Mouse (Mus musculus): ENCODE data around the gene Cxcl1. TPM values are rescaled to one million over a fixed set of nuclear protein-coding genes. Genes with fewer than 3 reads are reported as not detected.
A peak's percentile ranks its signal among the peaks of the same experiment; 100 is the strongest.

Gene Cxcl1
- total RNA-seq, 4 experiments from 2014 or later: 0.41 to 1.2 TPM; not detected in 2

DNA sequence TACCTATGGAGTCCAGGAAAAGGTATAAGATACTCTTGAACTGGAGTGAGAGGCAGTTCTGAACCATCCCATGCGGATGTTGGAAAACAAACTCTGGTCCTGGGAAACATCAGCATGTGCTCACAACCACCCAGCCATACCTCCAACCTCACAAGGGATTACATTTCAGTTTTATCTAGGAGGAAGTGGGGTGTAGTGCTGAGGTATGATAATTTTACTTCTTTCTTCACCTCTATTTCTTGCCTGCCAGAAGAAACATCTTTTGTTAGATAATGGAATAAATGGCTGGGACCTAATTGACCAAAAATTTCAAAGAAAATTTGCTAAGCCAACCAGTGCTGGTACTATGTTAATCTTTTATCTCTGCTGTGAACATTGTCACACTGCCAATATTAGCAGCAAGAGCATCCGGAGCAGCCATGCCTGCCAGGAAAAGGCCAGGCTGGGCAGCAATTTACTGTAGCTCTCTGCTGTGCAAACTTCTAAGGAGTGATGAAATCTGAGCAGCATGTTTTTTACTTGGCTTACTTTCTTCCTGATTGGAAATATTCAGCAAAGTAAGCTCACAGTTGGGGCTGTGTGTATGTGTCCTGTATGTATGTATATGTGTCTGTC, 6.3 kb upstream of the Cxcl1 start:
- DNase-seq (ENCODE audit: low spot score in 2 of 2): no peak

DNA sequence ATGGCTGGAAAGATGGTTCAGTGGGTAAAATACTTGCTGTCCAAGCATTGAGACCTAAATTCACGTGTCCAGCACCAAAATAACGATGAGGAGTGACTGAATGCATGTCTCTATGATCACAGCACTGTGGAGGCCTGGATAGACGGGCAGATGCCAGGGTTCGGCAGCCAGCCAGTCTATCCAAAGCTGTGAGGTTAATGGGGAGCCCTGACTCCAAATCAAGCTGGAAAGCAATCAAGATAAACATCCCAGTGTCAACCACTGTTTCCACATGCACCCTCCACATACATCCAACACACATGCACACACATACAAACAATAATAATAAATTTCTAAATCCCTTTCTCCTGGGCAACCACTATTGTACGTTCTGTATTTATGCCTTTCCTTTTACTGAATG, 2.4 kb upstream of the Cxcl1 start:
- no peak for DNase-seq (ENCODE audit: low spot score in 2 of 2)

DNA sequence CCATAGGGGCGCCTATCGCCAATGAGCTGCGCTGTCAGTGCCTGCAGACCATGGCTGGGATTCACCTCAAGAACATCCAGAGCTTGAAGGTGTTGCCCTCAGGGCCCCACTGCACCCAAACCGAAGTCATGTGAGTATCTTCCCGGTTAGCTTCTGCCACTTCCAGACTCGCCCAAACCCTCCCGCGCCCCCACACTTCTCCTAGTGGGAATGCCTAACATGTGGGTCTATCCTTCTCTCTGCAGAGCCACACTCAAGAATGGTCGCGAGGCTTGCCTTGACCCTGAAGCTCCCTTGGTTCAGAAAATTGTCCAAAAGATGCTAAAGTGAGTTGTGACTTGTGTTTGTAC, 398 bp downstream of the Cxcl1 start:
- no peak for DNase-seq (ENCODE audit: low spot score in 2 of 2)

DNA sequence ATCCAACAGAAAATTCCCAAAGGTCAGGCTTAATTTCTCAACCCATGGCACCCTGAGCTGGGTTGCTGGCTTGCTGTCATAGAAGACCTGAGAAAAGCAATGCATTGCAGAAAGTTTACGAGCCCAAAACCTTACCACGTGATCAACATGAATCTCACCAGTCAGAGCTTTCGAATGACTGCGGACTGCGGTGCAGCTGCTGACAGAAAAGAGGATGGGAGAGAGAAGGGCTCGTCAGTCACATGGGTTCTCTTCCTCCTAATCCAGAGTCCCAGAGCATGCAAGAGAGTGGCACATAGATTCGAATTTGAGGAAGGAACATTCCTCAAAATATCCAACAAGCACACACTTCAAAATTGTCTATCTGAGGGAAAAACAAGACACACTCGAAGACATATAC, 3.2 kb downstream of the Cxcl1 start:
- DNase-seq (ENCODE audit: low spot score in 2 of 2): no peak

DNA sequence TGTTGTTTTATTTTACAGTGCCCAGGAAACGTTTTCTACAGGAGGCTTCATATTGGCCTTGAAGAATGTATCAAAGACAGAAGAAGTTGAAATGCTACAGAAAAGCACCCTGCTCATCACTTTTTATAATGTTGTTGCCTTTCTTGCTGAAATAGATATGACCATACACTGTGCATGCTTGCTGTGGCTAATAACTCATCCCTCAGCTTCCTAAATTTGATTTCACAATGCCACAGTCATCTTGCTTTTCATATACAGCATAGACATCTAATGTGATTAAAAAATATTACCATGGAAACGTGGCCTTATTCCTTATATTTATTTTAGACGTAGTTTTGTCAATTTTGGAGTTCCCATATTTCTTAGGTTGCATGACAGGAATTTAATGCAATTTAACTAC, 6.4 kb downstream of the Cxcl1 start:
- DNase-seq (ENCODE audit: low spot score in 2 of 2): no peak

DNA sequence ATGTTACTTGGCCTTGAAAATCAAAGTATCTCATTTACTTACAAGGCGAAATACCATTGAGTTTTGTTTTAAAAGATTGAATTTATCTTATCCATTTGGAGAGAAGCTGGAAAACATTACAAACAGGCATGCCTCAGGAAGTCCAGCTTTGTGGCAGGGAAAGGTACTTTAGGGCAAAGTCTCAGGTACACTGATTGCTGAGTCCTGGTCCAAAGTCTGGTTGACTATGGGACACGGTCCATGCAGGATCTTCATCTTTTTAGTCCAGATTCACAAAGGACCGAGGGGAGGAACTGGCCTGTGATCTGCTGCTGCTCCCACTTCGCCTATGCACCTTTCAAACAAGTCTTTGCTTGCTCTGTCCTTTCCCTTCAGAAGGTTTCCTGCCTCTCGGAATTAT, 8.3 kb downstream of the Cxcl1 start:
- DNase-seq (ENCODE audit: low spot score in 2 of 2): no peak

DNA sequence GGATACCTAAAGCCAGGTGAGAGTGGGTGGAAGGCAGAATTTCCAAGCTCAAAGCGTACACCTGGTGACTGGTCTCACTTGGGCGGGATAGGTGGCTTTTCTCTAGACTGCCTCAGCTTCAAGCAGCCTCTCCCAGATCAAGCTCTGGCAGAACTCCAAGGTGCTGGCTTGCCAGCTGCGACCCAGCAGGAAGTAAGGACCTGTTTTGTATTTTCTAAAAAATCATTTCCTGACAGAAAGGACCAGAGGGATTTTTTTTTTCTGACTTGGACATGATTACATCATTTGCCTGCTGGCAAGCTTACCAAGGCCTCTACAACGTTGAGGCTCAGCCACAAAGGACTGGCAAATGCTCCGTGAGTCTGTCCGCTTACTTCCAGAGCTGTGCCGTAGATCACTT, 9.1 kb downstream of the Cxcl1 start:
- DNase-seq (ENCODE audit: low spot score in 2 of 2): no peak

DNA sequence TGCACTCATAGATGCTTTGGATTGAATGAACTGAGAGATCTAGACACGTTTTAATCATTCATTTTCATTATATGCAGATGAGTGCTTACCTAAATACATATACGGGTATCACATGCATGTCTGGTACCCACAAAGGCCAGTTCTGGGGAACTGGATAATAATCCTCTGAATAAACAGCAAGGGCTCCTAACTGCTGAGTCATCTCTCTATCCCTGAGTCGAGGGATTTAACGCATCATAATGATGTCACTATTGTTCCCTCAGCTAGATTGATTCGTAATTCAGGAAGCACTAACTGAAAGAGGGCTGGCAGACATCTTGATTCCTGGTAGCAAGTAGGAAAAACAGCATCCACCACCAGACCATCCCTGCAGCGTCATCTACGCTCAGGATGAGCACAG, 9.6 kb downstream of the Cxcl1 start:
- DNase-seq (ENCODE audit: low spot score in 2 of 2): no peak

DNA sequence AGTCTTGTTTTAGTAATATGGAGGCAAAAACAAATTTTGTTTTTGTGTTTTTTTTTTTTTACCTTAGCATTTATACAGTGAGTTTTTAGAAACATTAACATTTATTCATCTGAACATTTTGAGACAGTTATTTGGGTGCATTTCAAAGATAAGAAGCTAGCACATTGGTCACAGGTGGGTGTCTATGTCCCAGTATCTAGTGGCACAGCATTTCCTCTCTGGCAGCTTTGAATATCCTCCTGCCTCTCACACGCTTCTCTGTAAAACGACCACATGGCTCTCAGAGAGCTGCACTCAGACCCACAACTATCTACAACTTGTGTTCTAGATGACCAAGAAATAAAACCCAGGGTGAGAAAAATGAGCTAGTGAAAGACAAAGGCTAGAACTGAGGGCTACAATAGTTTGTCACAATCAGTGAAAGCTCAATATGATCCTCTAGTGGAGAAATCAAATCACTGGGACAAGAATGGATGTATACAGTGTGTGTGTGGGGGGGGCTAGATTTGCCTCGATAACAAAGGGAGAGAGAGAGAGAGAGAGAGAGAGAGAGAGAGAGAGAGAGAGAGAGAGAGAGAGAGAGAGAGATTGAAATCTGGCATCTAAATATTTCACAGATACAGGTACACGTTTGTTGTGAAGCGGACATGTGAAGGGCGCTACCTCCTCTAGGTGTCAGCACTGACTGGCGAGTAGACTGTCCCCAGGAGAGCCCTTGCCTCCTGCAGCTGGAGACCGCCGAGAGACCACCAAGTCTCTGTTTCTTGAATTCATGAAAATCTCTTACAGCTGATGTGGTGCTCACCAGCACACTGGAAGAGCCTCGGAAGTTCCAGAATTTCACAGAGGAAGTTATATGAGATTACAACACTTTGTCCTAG, 11.6 kb downstream of the Cxcl1 start:
- no peak for DNase-seq (ENCODE audit: low spot score in 2 of 2)

DNA sequence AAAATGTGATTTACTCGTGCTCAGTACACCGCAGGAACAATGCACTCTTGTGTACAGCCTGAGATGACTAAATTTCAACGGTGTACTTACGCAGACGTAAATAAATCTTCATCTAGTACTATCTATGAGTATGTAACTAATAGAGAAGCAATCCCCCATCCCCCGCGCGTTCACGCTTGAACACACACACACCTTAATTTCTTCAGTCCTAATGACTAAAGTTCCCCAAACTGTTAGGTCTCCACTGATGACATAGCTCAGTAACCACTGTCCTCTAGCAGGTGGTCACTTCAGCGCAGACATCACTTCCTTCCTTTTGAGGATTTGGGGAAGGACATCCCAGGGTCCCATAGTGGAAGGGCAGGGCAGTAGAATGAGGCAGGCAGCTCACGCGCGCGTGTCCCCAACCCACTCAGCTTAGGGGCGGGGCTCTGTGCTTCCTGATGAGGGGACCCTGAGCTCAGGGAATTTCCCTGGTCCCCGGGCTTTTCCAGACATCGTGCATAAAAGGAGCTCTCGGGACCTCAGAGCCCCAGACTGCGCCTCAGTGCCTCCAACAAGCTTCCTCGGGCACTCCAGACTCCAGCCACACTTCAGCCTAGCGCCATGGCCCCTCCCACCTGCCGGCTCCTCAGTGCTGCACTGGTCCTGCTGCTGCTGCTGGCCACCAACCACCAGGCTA, 12.4 kb downstream of the Cxcl1 start, which contains the start of gene Cxcl2:
TSS of gene Cxcl2 (plus strand) at position 533 of the 682 bp plus-strand sequence.
- DNase-seq (ENCODE audit: low spot score in 2 of 2): no peak

DNA sequence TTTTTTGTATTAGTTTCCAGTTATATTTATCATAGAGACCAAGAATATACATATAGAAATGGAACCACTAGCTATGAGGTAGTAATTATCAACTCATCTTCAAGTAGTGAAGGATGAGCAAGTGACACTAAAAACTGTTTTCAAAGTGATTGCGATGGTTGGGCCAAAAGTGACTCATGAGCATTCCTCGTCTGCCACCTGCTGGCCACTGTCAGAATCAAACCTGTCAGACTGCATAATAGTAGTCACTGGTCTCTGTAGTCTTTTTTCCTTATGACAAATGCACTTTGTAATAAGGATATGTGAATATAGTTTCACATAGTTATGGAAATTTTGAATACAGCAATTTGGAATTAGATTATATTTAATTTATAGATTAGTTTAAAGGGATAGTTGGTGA, 17.9 kb downstream of the Cxcl1 start:
- peak in 1 of 2 experiments; percentile 63 for DNase-seq (ENCODE audit: low spot score in 2 of 2)

DNA sequence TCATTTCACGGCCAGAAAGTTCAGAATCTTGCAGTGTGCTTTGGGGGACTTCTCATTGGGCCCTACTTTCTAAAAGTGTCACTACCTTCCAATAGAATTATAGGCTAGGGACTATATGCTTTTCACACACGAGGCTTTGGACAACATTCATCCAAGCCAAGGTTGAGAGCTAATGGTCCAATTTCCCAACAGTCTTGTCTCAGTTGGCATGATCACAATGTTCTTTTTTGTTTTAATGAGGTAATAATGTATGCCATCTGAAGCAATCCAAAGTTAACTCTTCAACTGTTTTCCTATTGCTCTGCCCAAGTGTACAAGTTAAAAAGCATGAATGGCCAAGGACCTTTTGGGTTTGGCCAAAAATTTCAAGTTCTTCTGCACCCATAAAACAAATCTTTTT, 28.5 kb downstream of the Cxcl1 start:
- DNase-seq (ENCODE audit: low spot score in 2 of 2): no peak

DNA sequence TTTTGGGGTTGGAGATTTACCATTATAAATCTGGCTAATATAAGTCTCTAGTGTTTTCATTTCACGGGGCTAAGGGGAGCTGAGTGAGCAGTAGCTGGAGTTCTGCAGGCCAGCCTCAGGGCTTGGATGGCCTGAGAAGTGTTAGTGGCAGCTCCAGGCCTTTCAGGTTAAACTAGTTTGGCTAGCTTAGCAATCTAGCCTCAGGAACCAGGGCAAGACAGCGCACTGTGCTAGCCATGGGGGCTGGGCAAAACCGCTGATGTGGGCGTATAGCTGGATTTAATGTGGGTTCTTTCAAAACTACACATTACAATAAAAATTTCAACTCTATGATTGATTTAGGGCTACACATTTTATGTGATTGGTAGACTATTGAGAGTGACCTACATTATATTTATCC, 31.9 kb downstream of the Cxcl1 start:
- no peak for DNase-seq (ENCODE audit: low spot score in 2 of 2)

DNA sequence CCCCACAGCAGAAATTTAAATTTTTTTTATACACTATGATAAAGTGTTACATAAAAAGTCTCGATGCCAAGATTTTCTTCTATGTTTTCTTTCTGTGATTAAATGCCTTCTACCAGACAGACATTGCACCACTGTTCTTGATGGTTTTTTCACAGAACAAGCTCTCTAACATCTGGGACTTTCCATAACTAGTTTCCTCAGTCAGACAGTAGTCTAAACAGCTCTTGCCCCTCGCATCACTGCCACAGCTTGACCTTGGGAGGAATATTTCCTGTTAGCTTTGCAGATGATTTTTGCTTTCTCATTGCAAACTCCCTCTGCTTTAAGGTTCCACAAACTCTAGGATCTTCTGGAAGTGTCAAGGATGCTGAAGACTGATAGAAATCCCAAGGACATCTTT, 39.5 kb downstream of the Cxcl1 start:
- DNase-seq (ENCODE audit: low spot score in 2 of 2): no peak

DNA sequence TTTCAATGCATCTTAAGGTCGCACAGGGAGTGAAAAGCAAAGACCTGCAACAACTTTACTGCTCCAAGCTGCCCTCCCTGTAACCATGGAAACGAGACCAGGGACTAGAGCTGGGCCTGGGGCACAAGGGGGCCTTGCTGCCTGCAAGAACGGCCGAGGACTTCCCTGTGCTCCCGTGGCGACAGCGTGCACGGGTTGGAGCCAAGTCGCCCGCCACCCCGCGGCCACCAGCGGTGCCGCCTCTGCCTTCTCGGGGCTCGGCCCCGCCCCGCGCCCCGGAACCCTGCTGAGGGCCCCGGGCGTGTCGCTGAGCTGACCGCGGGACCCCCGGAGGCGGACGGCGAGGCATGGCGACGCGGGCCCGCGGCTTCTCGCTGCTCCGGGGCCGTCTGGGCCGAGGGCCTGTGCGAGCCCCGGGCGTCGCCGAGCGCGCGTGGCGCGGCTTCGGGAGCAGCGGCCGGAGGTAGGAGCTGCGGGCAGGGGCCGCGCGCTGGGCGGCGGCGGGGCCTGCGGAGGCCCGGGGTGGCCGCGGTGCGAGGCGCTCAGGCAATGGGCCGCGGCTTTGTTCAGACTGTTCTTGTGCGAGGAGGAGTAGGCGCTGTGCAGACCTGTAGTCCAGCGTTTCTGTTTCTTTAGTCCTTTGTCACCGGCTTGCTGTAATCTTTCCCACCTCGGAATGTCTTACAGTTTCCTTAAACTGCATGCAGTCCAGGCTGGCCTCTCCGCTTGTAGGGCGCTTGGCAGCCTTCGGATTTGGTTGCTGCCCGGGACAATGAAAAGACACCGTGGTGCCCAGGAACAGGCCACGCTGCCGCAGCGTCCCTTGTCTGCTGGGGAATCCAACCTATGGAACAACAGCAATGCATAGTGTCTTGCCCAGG, 40.2 kb downstream of the Cxcl1 start, which contains the start of gene Mthfd2l:
TSS of gene Mthfd2l (plus strand) at position 147 of the 881 bp plus-strand sequence.
- peak; percentile 48 to 63 for DNase-seq (ENCODE audit: low spot score in 2 of 2)

DNA sequence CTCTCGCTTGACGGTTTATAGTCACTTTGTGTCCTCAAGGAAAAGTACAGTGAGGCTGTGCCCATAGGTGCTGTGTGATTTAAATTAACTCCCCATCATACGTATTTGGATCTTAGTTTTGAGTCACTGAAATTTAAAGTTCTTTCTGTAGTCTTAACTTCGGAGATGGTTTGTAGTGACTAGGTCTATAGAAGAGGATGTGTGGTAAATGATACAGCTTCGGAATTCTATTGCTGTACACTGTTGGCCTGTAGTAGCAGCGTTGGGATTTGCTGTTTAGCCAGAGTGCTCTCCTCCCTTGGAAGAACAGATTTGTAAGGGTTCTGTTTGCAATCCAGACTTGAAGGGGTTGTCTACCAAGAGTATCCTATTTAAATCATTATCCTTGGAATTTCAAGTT, 40.9 kb downstream of the Cxcl1 start:
- no peak for DNase-seq (ENCODE audit: low spot score in 2 of 2)

DNA sequence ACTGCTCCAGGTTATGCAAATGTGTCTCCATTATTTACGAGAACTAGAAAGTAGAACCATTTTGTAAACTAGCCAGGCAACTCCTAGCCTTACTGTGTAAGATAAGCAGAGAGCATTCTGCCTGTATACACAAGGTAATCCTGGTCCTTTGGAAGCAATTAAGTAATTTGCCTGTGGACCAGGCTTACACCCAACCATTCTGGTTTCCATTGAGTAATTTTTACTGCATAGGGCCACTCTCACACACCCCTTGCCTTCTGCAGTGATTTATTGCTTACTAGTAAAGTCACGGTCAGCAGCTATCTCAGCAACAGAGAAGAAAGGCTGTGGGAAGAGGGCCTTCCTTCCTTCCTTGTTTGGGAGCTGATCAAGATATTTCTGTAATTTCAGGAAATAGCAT, 45.7 kb downstream of the Cxcl1 start:
- DNase-seq (ENCODE audit: low spot score in 2 of 2): no peak

Data from layer of hippocampus, adult 8-10 months (tissue).